Mouse (Mus musculus) gastrocnemius, adult 2 months (tissue): Measurements from ENCODE around the gene Il4ra. TPM values are rescaled to one million over a fixed set of nuclear protein-coding genes. Genes with fewer than 3 reads are reported as not detected.

Experiments used
- DNase-seq: peaks from one replicate; pipeline ENCODE4 v3.0.0; 2022
- H3K27ac ChIP-seq: fragments of 200-600 bp; 2 replicates; pipeline ENCODE4 v1.8.1; 2022; ENCODE audit warnings: mild to moderate bottlenecking
- H3K4me3 ChIP-seq: fragments of 200-600 bp; 2 replicates; pipeline ENCODE4 v1.8.1; 2022; ENCODE audit warnings: mild to moderate bottlenecking, moderate library complexity
- CTCF ChIP-seq: fragments of 200-600 bp; IDR thresholded peaks from 2 replicates; pipeline ENCODE4 v1.8.1; 2022; ENCODE audit warnings: antibody characterized with exemption, mild to moderate bottlenecking, moderate library complexity
- intact Hi-C: fragments of 180-260 bp; cut with DNase I; formaldehyde crosslinking; loops from one replicate; pipeline ENCODE4 v1.15.1; 2025
- total RNA-seq, 2 experiments: library from RNA; stranded (reverse); gene quantifications; 2 replicates each; pipeline ENCODE4 v1.2.3; 2021

The Il4ra gene
- total RNA-seq, 2 experiments from 2014 or later, result 5.1 to 6.5 TPM

- intact Hi-C loops, result no loop called here
- no peak for TF ChIP-seq CTCF
- no peak overlapping the region for H3K4me3 ChIP-seq
- no peak for DNase-seq
- no peak overlapping the region for H3K27ac ChIP-seq
Measured at GRCm38 (mm10) chr7:125607384-125608182, 55.7 kb downstream of the Il4ra start.

GRCm38 (mm10) chr7:125608183-125608688 is 56.3 kb downstream of the Il4ra start:
- H3K27ac ChIP-seq, result no peak overlapping the region
- intact Hi-C loops, result no loop called here
- no peak for DNase-seq
- no peak overlapping the region for H3K4me3 ChIP-seq
- no peak for TF ChIP-seq CTCF

DNA sequence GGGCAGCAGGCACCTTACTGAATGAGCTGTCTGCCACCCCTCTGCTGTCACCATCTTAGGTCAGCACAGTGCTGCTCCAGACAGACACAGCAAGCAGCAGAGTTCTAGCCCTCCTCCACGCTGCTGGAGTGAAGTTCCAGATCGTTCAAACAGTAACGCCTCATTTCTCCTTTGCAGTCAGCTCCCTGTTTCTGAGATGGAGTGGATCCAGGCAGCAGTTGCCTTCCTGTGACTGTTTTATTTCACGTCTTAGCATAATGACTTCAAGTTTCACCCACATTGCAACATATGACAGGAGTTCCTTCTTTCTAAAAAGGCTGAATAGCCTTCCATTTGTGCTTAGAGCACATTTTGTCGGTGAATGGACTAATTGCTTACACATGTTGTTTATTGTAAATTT is 61.7 kb downstream of the Il4ra start:
- no peak for DNase-seq
- H3K4me3 ChIP-seq, result no peak overlapping the region
- TF ChIP-seq CTCF, result no peak
- no peak overlapping the region for H3K27ac ChIP-seq
- intact Hi-C loops, result no loop called here

- TF ChIP-seq CTCF, result no peak
- no peak overlapping the region for H3K27ac ChIP-seq
- intact Hi-C loops, result no loop called here
- H3K4me3 ChIP-seq, result no peak overlapping the region
- no peak for DNase-seq
Measured at GRCm38 (mm10) chr7:125615453-125615852, 63.5 kb downstream of the Il4ra start.

DNA sequence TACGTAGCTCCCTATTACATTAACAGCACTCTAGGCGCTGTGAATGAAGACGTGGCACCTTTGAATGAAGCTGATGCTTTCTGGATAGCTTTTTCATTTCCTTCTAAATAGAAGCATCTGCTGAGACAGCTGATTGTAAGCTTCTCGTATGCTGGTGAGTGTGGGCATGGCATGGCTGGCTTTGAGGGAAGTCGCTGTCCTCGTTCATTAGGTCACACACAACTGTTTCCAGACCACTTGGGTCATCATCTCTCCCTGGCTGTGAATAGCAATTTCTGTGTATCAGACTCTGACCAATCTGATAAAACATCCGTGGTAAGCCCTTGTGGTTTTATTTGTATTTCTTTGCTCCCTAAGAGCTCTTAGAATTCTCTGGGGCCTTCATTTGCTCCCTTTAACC is 66.1 kb downstream of the Il4ra start:
- TF ChIP-seq CTCF, result no peak
- intact Hi-C loops, result no loop called here

DNA sequence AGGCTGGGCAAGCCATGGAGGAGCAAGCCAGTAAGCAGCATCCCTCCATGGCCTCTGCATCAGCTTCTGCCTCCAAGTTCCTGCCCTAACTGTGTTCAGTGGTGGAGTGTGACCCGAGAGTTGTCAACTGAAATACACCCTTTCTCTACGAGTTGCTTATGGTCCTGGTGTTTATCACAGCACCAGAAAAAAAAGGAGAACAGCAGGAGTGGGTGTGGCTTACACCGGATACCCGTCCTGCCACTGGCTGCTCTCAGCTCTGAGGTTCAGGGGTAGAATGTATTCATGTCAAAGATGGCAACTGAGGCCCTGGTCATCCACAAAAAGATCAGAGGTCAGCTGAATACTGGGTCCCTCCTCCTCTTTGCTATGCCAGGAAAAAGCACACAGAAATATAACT is 68.2 kb downstream of the Il4ra start:
- intact Hi-C loops, result no loop called here
- Histone ChIP-seq H3K27ac (no peak overlapping the region), H3K4me3 (no peak overlapping the region)
- TF ChIP-seq CTCF, result no peak
- no peak for DNase-seq

More for the DNA sequence above, 66.1 kb downstream of the Il4ra start:
- no peak overlapping the region for H3K4me3 ChIP-seq
- DNase-seq, result no peak
- H3K27ac ChIP-seq, result no peak overlapping the region

- intact Hi-C loops, result no loop called here
- no peak for DNase-seq
- no peak for TF ChIP-seq CTCF
- H3K27ac ChIP-seq, result no peak overlapping the region
- H3K4me3 ChIP-seq, result no peak overlapping the region
Measured at GRCm38 (mm10) chr7:125622741-125623685, 71.1 kb downstream of the Il4ra start.

GRCm38 (mm10) chr7:125625219-125625618 is 73.3 kb downstream of the Il4ra start:
- Histone ChIP-seq H3K27ac (no peak overlapping the region), H3K4me3 (no peak overlapping the region)
- DNase-seq, result no peak
- intact Hi-C loops, result no loop called here
- no peak for TF ChIP-seq CTCF

DNA sequence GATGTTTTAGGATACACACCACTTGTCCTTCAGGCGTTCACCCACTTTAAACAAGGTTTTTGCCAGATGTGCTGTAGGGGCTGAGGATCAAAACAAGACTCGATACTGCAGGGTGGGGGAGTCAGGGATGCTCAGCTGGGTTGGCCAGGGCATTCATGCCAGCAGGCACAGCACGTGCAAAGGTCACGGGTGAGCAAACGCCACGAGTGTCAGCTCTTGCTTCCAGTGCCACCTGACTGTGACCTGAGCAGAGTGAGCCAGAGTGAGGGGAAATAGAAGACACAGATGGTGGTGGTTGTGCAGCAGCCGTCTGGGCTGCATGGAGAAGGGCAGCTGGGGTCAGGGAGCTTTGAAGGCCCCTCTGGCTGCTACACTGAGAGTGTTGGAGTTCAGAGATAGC is 73.9 kb downstream of the Il4ra start:
- intact Hi-C loops, result no loop called here
- no peak overlapping the region for H3K4me3 ChIP-seq

More for the DNA sequence above, 73.9 kb downstream of the Il4ra start:
- no peak for TF ChIP-seq CTCF
- DNase-seq, result no peak
- no peak overlapping the region for H3K27ac ChIP-seq

Other genes with a start within 250 kb of the Il4ra start
- gene Kdm8, start 107.4 kb upstream of the Il4ra start, total RNA-seq, result 1 to 10 TPM; 7.1 to 7.5 TPM
- gene Nsmce1, start 60.5 kb upstream of the Il4ra start, total RNA-seq, result 10 to 100 TPM in 1 of 2 experiments, 1 to 10 TPM in 1; 10.0 to 12.0 TPM
- gene Il21r, start 51.3 kb downstream of the Il4ra start, total RNA-seq, result not detected
- gene Gtf3c1, start 155.7 kb downstream of the Il4ra start, total RNA-seq, result 10 to 100 TPM; 34.1 TPM
- gene D430042O09Rik, start 155.8 kb downstream of the Il4ra start, total RNA-seq, result 1 to 10 TPM; 5.3 to 6.2 TPM